Mouse (Mus musculus) intestine, embryonic 14.5 days (tissue): ENCODE measurements around the gene Depdc5. TPM values are rescaled to one million over a fixed set of nuclear protein-coding genes. Genes with fewer than 3 reads are reported as not detected.

ENCODE experiments used
- ATAC-seq: fragments of 200-750 bp; cut with Nextera tagmentation; replicated peaks from 2 replicates; pipeline ENCODE4 v1.8.0; 2017; ENCODE audit warnings: low read depth, moderate number of reproducible peaks, moderate TSS enrichment, moderate library complexity; ENCODE audit not compliant: low FRiP score, low TSS enrichment
- DNase-seq: peaks from one replicate; pipeline ENCODE4 v3.0.0-alpha.2; 2018; ENCODE audit warnings: low spot score
- H3K27ac ChIP-seq: fragments of 300-500 bp; sonication (generic); 2 replicates; pipeline ENCODE4 v1.5.1; 2014; ENCODE audit warnings: low read depth, mild to moderate bottlenecking, control low read depth
- H3K27me3 ChIP-seq: fragments of 300-500 bp; sonication (generic); replicated peaks from 2 replicates; pipeline ENCODE4 v1.6.1; 2014; ENCODE audit warnings: low read length, control low read depth; ENCODE audit not compliant: control insufficient read depth, insufficient read depth
- H3K36me3 ChIP-seq: fragments of 300-500 bp; sonication (generic); 2 replicates; pipeline ENCODE4 v1.6.1; 2014; ENCODE audit warnings: low read length, control low read depth; ENCODE audit not compliant: control insufficient read depth, insufficient read depth
- H3K4me1 ChIP-seq: fragments of 300-500 bp; sonication (generic); replicated peaks from 2 replicates; pipeline ENCODE4 v1.6.1; 2014; ENCODE audit warnings: low read length, control low read depth, mixed read lengths; ENCODE audit not compliant: control insufficient read depth, insufficient read depth
- H3K4me2 ChIP-seq: fragments of 300-500 bp; sonication (generic); 2 replicates; pipeline ENCODE4 v1.6.1; 2014; ENCODE audit warnings: low read length
- H3K4me3 ChIP-seq: fragments of 300-500 bp; sonication (generic); 2 replicates; pipeline ENCODE4 v1.5.1; 2014; ENCODE audit warnings: low read depth, low read length, control low read depth, mixed read lengths
- H3K9ac ChIP-seq: fragments of 300-500 bp; sonication (generic); 2 replicates; pipeline ENCODE4 v1.6.1; 2014; ENCODE audit warnings: mild to moderate bottlenecking, low read length
- H3K9me3 ChIP-seq: fragments of 300-500 bp; sonication (generic); 2 replicates; pipeline ENCODE4 v1.6.1; 2016; ENCODE audit warnings: low read length, control low read depth; ENCODE audit not compliant: control insufficient read depth
- WGBS: fragments of 180-500 bp; shearing (Covaris S2); extraction: QIAGEN DNeasy Blood & Tissue Kit; methylation state at CpG from one replicate; pipeline ENCODE4 v1.1.7; 2014; 5-methylcytosine and 5-hydroxymethylcytosine counted together
- polyA plus RNA-seq: library from polyadenylated mRNA; unstranded; fragments of >200 nt; fragmentation: Nextera tagmentation; extraction: Ambion mirVana; gene quantifications from 2 replicates; pipeline ENCODE4 v1.2.1, GENCODE M21; 2014

Depdc5 gene
- polyA plus RNA-seq, 1 experiment from 2014 or later: 24.6 TPM

DNA sequence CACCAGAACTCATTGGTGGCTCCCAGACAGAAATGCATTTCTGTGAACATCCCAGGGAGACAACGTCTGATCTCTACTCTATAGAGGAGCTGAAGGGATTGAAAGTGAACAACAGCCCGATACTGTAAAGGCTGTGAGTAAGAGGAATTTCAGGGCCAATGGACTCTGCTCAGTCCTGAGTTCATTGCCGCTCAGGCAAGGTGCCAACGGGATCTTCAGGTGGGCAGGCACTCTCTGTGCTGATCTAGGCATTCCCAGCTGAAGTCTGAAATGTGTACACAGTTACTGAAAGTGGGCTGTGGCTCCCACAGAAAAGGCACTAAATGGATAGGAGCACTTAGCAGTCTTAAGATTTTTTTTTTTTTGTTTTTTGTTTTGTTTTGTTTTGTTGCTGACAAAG is 135.3 kb downstream of the Depdc5 start:
- WGBS: 79% methylated on average over 4 of the region's 4 CpGs
- ATAC-seq: no peak
- DNase-seq: no peak

DNA sequence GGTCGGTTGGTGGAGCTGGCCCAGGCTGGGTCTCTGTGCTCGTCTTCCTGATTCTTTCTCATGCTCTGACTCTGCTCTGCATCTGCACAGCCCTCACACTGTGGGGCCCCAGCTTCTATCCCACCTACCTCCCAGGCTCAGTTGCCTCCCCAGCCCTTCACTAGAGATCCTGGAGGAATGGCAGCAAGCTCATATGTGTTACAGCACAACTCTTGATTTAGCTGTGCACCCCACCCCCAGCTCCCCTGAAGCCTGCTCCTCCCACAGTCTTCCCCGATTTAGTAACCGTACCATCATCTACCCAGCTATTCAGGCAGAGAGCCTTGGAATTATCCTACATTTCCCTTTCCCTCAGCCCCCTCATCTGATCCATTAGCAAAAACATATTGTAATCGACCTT is 137.6 kb downstream of the Depdc5 start:
- H3K4me2 ChIP-seq: no peak overlapping the region
- no peak overlapping the region for H3K9ac ChIP-seq
- no peak overlapping the region for H3K4me3 ChIP-seq
- no peaks in the 10 kb centered on the region for H3K9me3 ChIP-seq
- ATAC-seq: no peak
- H3K27ac ChIP-seq: no peak overlapping the region
- no peak for DNase-seq
- H3K36me3 ChIP-seq: no peaks in the 10 kb centered on the region
- 84% methylated on average over 5 of the region's 5 CpGs for WGBS
- H3K4me1 ChIP-seq: no peaks in the 10 kb centered on the region
- no peaks in the 10 kb centered on the region for H3K27me3 ChIP-seq

More for the DNA sequence above, 135.3 kb downstream of the Depdc5 start:
- Histone ChIP-seq H3K36me3 (no peaks in the 10 kb centered on the region), H3K27me3 (no peaks in the 10 kb centered on the region), H3K4me2 (no peak overlapping the region), H3K9ac (no peak overlapping the region), H3K27ac (no peak overlapping the region), H3K4me3 (no peak overlapping the region), H3K4me1 (no peaks in the 10 kb centered on the region), H3K9me3 (no peaks in the 10 kb centered on the region)

DNA sequence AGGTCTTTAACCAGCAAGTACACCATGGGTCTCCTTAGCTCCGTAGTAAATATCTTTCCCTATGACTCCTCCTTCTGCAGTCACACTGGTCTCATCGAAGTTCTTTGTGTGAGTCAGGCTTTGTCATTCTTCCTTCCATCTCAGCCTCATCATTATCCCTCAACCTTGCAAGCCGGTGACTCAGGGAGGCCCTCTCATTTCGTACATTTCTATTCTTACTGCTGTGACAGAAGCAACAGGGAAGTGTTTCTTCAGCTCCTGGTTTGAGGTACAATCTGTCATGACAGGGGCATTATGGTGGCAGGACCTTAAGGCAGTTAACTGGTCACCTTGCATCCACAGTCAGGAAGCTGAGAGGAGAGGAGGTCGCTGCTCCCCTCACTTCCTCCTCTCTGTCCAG is 139.3 kb downstream of the Depdc5 start:
- Histone ChIP-seq H3K27me3 (no peaks in the 10 kb centered on the region), H3K9me3 (no peaks in the 10 kb centered on the region), H3K36me3 (no peaks in the 10 kb centered on the region), H3K4me1 (no peaks in the 10 kb centered on the region), H3K9ac (no peak overlapping the region), H3K4me2 (no peak overlapping the region), H3K27ac (no peak overlapping the region), H3K4me3 (no peak overlapping the region)
- no peak for DNase-seq
- ATAC-seq: no peak
- WGBS: 88% methylated on average over 5 of the region's 5 CpGs

DNA sequence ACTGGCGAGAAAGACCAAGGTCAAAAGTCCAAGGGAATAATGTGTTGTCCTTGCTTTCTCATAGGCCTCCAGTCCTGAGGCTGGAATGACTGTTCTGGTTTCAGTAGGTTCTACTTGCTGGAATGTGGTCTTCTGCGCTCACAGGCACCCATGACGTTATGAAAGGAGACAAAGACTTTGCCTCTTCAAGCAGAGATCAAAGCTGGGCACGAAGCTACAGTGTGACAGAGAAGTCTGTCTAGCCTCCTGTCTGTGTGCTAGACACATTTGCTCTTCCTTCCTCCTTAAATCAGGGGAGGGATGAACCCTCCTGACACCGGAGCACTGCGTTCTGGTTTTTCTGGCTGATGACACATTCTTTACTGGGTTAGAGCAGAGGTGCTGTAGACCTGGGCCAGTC is 140.0 kb downstream of the Depdc5 start:
- DNase-seq (no peak), ATAC-seq (no peak)
- H3K4me3 ChIP-seq: no peak overlapping the region
- WGBS: 60% methylated on average over 6 of the region's 6 CpGs
- H3K4me2 ChIP-seq: no peak overlapping the region
- no peaks in the 10 kb centered on the region for H3K27me3 ChIP-seq
- no peaks in the 10 kb centered on the region for H3K9me3 ChIP-seq
- no peak overlapping the region for H3K27ac ChIP-seq
- H3K4me1 ChIP-seq: no peaks in the 10 kb centered on the region
- H3K36me3 ChIP-seq: no peaks in the 10 kb centered on the region
- H3K9ac ChIP-seq: no peak overlapping the region

DNA sequence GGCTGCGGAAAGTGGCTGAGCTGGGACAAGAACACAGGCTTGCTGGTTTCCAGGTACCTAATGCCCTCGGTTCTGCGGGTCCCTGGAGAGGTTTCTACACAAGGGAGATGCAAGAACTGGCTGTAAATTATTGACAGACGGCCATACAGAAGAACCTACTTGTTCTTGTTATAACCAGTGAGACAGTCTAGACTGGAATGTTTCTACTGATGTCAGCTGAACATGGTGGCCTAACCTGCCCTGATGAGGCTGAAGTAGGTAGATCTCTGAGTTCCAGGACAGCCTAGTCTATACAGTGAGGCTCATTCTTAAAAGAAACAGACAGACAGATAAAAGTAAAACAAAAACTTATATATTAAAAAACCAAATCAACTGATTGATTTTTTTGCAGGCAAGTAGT is 140.6 kb downstream of the Depdc5 start:
- WGBS: 67% methylated on average over 4 of the region's 4 CpGs
- H3K27ac ChIP-seq: no peak overlapping the region
- no peak for ATAC-seq
- H3K4me2 ChIP-seq: no peak overlapping the region
- H3K4me1 ChIP-seq: no peaks in the 10 kb centered on the region
- H3K36me3 ChIP-seq: no peaks in the 10 kb centered on the region
- H3K27me3 ChIP-seq: no peaks in the 10 kb centered on the region
- no peak overlapping the region for H3K9ac ChIP-seq
- H3K9me3 ChIP-seq: no peaks in the 10 kb centered on the region
- DNase-seq: no peak
- no peak overlapping the region for H3K4me3 ChIP-seq

DNA sequence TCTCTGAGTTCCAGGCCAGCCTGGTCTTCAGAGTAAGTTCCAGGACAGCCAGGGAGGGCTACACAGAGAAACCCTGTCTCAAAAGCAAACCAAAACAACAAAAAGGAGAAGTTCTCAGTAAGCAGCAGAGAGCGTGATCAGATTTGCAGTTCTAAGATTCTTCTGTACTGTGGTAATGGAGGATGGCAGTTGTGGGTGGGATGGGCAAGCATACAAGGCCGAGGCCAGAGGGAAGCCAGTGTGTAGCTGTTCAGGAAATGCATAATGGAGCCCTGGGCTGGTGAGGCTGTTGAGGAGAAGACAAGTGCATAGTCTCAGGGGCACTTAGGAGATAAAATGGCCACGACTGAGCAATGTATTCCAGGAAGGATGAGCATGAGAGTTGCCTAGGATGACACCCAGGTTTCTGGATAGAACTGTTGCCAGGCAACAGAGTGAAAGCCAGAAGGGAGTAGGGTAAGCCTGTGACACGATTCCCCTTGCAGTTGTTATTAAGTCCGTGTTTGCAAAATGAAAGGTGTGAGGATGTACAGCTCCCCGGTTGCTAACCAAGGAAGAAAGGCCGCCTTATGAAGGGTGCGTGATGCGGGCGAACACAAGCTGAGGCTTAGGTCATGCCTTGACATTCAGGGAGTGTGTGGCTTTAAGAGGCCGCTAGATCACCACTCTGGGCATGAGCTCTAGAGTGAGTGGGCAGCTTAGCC is 142.1 kb downstream of the Depdc5 start:
- Histone ChIP-seq H3K36me3 (no peaks in the 10 kb centered on the region), H3K9ac (no peak overlapping the region), H3K4me1 (peaks cover under 1% of the 10 kb centered on the region; the same call in 1 of the 2 replicates), H3K27ac (no peak overlapping the region), H3K4me2 (no peak overlapping the region), H3K4me3 (no peak overlapping the region), H3K27me3 (no peaks in the 10 kb centered on the region), H3K9me3 (no peaks in the 10 kb centered on the region)
- DNase-seq (no peak), ATAC-seq (no peak)
- 74% methylated on average over 11 of the region's 11 CpGs for WGBS

DNA sequence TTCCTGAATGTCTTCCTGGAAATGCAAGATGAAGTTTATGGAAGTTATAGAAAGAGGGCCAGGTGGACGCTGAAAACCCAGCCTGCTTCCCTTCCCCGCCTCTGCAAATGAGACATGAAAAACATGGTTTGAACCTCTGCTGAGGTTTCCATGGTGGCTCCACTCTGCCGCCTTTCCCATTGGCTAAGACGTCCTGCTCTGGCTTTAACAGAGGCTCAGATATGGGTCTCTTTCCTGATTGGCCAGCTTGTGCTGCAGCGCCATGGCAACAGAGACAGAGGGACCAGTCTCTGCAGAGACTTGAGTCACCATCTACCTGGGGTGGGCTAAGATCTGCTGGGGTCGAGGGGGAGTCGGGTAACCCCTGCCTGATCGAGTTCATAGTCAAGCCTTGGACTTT is 143.2 kb downstream of the Depdc5 start:
- H3K9me3 ChIP-seq: no peaks in the 10 kb centered on the region
- no peaks in the 10 kb centered on the region for H3K36me3 ChIP-seq
- no peaks in the 10 kb centered on the region for H3K27me3 ChIP-seq
- H3K4me3 ChIP-seq: no peak overlapping the region
- H3K4me1 ChIP-seq: peaks cover 7% of the 10 kb centered on the region
- no peak for DNase-seq
- WGBS: 37% methylated on average over 8 of the region's 8 CpGs
- no peak; the same call in 1 of the 2 replicates for ATAC-seq
- H3K9ac ChIP-seq: no peak overlapping the region
- no peak overlapping the region for H3K27ac ChIP-seq
- H3K4me2 ChIP-seq: no peak overlapping the region

DNA sequence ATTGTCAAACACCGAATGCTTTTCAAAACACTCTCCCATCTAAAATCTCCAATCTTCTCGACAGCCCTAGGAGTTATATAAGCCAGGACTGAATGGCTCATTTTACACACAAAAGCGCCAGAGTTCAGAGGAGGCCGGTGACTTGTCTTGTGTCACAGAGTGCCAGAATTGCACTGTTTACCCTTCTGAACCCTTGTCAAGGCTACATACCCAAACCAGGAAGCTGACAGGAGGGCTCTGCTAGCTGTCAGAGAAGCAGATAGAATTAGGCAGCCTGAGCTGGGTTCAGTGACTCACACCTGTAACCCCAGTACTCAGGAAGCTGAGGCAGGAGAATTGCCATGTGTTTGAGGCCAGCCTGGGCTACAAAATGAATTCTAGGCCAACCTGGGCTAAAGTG is 143.9 kb downstream of the Depdc5 start:
- peaks cover 7% of the 10 kb centered on the region for H3K4me1 ChIP-seq
- no peaks in the 10 kb centered on the region for H3K9me3 ChIP-seq
- DNase-seq (no peak), ATAC-seq (no peak)
- no peaks in the 10 kb centered on the region for H3K27me3 ChIP-seq
- 59% methylated on average over 4 of the region's 4 CpGs for WGBS
- H3K27ac ChIP-seq: no peak overlapping the region
- H3K36me3 ChIP-seq: no peaks in the 10 kb centered on the region
- H3K4me2 ChIP-seq: no peak overlapping the region
- no peak overlapping the region for H3K9ac ChIP-seq
- no peak overlapping the region for H3K4me3 ChIP-seq

DNA sequence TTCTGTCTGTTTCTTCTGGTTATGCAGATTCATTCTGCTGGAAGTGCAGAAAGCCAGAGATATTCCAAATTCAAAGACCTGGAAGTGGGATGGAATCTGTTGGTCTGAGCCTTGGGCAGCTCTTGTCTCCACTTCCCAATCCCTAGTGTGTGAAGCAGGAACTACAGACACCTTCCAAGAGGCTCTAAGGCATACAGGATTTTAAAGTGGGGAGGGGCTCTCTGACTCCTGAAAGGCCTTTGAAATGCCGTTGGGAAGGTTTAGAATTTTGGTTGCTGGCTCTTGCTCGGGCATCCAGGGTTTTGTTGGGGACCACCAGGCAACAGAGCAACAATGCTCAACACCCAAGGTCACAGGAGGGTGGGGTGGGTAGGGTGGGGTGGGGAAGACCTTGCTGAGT is 145.8 kb downstream of the Depdc5 start:
- H3K27me3 ChIP-seq: no peaks in the 10 kb centered on the region
- peaks cover 7% of the 10 kb centered on the region for H3K4me1 ChIP-seq
- no peak overlapping the region for H3K27ac ChIP-seq
- no peak overlapping the region for H3K9ac ChIP-seq
- ATAC-seq (no peak), DNase-seq (no peak)
- H3K4me2 ChIP-seq: no peak overlapping the region
- H3K36me3 ChIP-seq: no peaks in the 10 kb centered on the region
- 57% methylated on average over 2 of the region's 2 CpGs for WGBS
- H3K4me3 ChIP-seq: no peak overlapping the region
- H3K9me3 ChIP-seq: no peaks in the 10 kb centered on the region
